Mouse (Mus musculus) kidney, adult 2 months (tissue): ENCODE data around the gene Uap1l1. TPM values are rescaled to one million over a fixed set of nuclear protein-coding genes. Genes with fewer than 3 reads are reported as not detected.
"Not testable (repeated sequence)": the region's sequence is repeated elsewhere in the genome, so short reads cannot be mapped to it uniquely, and the experiment has no call there.

Experiments
- DNase-seq: peaks from one replicate; pipeline ENCODE4 v3.0.0; 2021
- H3K27ac ChIP-seq: fragments of 200-500 bp; 2 replicates; pipeline ENCODE4 v1.5.1; 2012; ENCODE audit warnings: low read depth, low read length, control low read depth, inconsistent platforms; ENCODE audit not compliant: insufficient read depth
- H3K27me3 ChIP-seq: fragments of 200-500 bp; replicated peaks from 2 replicates; pipeline ENCODE4 v1.6.1; 2012; ENCODE audit warnings: mild to moderate bottlenecking, moderate library complexity, low read length, inconsistent platforms; ENCODE audit not compliant: control insufficient read depth, insufficient read depth
- H3K36me3 ChIP-seq: fragments of 200-500 bp; 2 replicates; pipeline ENCODE4 v1.6.1; 2012; ENCODE audit warnings: mild to moderate bottlenecking, moderate library complexity, low read length, inconsistent platforms; ENCODE audit not compliant: control insufficient read depth, insufficient read depth
- H3K4me1 ChIP-seq: fragments of 200-500 bp; 2 replicates; pipeline ENCODE4 v1.6.1; 2011; ENCODE audit warnings: low read length; ENCODE audit not compliant: control insufficient read depth, insufficient read depth
- H3K4me3 ChIP-seq: fragments of 200-500 bp; 2 replicates; pipeline ENCODE4 v1.5.1; 2011; ENCODE audit warnings: mild to moderate bottlenecking, low read depth, low read length, control low read depth; ENCODE audit not compliant: insufficient read depth
- CTCF ChIP-seq: fragments of 200-500 bp; conservative IDR thresholded peaks from 2 replicates; pipeline ENCODE4 v1.5.1; 2011; ENCODE audit warnings: low read depth, mild to moderate bottlenecking, control low read depth, low read length, moderate library complexity, mixed read lengths; ENCODE audit not compliant: insufficient read depth, insufficient read length
- POLR2A ChIP-seq: fragments of 200-500 bp; IDR thresholded peaks from one replicate; pipeline ENCODE4 v1.6.1; 2011; ENCODE audit warnings: low read depth, low read length, control low read depth
- WGBS: fragments of 180-500 bp; shearing (Covaris S2); methylation state at CpG from one replicate; pipeline ENCODE4 v1.1.7; 2018; 5-methylcytosine and 5-hydroxymethylcytosine counted together
- polyA plus RNA-seq: library from polyadenylated mRNA; depleted of rRNA; stranded (reverse); fragments of >200 nt; gene quantifications from 2 replicates; pipeline ENCODE4 v1.2.3, GENCODE M21; 2012; rRNA removed

The Uap1l1 gene
- 125 and 133 TPM in 2 replicates for polyA plus RNA-seq

DNA sequence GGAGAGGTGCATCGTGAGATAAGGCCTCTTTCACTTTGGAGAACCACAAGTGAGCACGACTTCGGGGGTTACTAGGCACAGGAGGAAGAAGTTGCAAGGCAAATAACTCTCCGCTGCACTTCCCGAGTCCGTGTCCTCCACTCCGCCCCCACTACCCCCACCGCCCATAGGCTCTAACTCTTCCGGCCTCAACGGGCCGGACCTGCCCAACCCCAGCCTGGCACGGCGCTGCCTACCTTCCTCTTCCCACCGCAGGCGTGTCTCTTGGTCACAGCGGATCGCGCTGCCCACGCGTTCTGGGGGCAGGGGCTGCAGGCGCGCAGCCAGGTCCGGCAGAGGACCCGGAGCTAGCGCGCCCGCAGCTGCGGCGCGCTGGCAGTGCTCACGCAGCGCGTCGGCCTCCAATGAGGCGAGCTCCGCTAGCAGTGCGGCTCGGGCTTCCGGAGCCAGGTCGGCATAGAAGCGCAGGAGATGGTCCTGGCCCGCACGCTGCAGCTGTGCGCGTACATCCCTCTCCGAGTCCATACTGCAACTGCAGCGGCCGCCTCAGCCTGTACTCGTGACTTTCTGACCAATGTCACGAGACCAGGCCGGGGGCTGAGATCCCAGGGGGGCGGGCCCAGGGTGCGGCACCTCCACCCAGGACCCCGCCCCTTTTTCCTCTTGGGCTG is at the start of gene Uap1l1:
Gene Uap1l1 (minus strand): TSS at position 592 of the 671 bp plus-strand sequence.
- Histone ChIP-seq H3K27me3 (no peaks in the 10 kb centered on the region), H3K4me1 (peaks cover 20% of the 10 kb centered on the region; the same call in 1 of the 2 replicates), H3K36me3 (no peaks in the 10 kb centered on the region), H3K27ac (peak within 1 kb of the TSS; percentile 58), H3K4me3 (peak within 1 kb of the TSS; percentile 84)
- under 1% methylated on average over 54 of the region's 54 CpGs for WGBS
- no peak for TF ChIP-seq CTCF
- peak; percentile 83 for TF ChIP-seq POLR2A
- DNase-seq, result peak; percentile 93

DNA sequence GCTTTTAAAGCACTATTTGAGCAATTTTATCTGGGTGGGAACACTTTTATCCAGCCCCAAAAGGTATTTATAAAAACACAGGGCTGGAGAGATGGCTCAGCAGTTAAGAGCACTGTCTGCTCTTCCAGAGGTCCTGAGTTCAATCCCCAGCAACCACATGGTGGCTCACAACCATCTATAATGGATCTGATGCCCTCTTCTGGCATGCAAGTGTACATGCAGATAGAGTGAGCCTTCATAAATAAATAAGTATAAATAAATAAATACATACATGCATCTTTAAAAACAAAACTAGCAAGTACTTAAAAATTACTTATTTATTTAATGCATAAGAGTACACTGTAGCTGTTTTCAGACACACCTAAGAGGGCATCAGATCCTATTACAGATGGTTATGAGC is 48.0 kb upstream of the Uap1l1 start:
- not testable (repeated sequence) for H3K36me3 ChIP-seq, DNase-seq

DNA sequence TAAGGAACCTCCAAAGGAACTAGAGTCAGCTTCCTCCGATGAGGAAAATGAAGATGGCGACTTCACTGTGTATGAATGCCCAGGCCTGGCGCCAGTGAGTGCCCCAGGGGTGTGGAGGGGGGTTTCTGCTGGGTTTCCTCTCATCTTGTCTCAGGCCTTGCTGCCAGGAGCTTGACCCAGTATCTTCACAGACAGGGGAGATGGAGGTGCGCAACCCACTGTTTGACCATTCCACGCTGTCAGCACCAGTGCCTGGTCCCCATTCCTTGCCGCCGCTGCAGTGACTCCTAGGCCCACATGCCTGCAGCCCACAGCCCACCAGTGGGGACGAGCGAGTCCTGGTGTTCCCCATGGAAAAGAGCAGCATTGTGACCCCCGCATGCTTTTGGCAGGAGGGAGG is 43.4 kb upstream of the Uap1l1 start:
- DNase-seq, result no peak
- 89% methylated on average over 10 of the region's 10 CpGs for WGBS
- Histone ChIP-seq H3K4me1 (no peaks in the 10 kb centered on the region), H3K27me3 (no peaks in the 10 kb centered on the region), H3K4me3 (no peak overlapping the region), H3K27ac (no peak overlapping the region), H3K36me3 (no peaks in the 10 kb centered on the region)
- TF ChIP-seq CTCF, result no peak

More for the DNA sequence above, 48.0 kb upstream of the Uap1l1 start:
- not testable (repeated sequence) for H3K27me3 ChIP-seq, H3K4me1 ChIP-seq, H3K27ac ChIP-seq, H3K4me3 ChIP-seq
- peak; percentile 15; the same call in 1 of the 2 replicates for TF ChIP-seq CTCF

DNA sequence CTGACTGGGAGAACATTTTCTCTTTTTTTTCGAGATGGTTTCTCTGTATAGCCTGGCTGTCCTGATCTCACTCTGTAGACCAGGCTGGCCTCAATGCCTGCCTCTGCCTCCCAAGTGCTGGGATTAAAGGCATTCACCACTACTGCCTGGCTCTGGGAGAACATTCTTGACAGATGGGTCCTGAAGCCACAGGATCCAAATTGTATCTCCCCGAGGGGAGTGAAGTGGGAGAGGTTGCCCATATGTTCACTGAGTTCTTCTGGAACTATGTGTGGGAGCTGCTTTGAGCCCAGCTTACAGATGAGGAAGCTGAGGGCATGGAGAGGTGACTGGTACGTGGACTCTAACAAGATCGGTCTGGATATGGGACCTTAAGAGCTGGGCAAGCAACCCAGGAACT is 38.5 kb upstream of the Uap1l1 start:
- TF ChIP-seq CTCF, result no peak
- TF ChIP-seq POLR2A, result no peak
- no peaks in the 10 kb centered on the region for H3K4me1 ChIP-seq
- no peak overlapping the region; the same call in 1 of the 2 replicates for H3K4me3 ChIP-seq
- no peak for DNase-seq
- no peak overlapping the region for H3K27ac ChIP-seq
- H3K36me3 ChIP-seq, result no peaks in the 10 kb centered on the region
- no peaks in the 10 kb centered on the region for H3K27me3 ChIP-seq
- WGBS, result 80% methylated on average over 4 of the region's 4 CpGs

DNA sequence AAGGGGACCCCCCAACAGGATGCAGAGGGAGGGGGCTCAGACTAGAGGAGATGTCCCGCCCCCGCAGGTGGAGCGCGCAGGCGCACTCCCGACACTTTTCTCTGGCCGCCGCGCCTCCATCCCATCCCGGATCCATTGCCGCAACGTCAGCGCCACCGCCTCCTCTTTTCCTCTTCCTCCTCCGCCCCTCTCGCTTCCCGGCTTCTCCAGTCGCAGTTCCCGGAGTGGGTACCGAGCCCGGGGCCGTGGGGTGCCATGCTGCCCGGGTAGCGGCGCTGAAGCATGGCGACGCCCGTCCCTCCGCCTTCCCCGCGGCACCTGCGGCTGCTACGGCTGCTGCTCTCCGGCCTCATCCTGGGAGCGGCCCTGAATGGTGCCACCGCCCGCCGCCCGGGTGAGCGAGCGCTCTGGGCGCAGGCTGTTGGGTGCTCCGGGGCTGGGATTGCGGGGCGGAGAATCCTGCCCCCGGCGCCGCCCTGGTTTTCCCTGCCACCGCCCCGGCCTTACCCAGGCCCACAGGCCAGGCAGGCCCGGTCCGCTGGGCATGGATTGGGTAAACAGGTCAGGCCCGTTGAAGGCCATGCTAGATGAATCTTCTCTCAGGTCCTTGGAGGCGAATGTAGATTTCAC is 37.6 kb upstream of the Uap1l1 start:
- Histone ChIP-seq H3K4me3 (peak overlapping the region; percentile 67), H3K4me1 (no peaks in the 10 kb centered on the region), H3K27ac (no peak overlapping the region), H3K27me3 (no peaks in the 10 kb centered on the region), H3K36me3 (no peaks in the 10 kb centered on the region)
- TF ChIP-seq POLR2A (no peak), CTCF (no peak)
- DNase-seq, result peak; percentile 82
- WGBS, result 1% methylated on average over 54 of the region's 54 CpGs

DNA sequence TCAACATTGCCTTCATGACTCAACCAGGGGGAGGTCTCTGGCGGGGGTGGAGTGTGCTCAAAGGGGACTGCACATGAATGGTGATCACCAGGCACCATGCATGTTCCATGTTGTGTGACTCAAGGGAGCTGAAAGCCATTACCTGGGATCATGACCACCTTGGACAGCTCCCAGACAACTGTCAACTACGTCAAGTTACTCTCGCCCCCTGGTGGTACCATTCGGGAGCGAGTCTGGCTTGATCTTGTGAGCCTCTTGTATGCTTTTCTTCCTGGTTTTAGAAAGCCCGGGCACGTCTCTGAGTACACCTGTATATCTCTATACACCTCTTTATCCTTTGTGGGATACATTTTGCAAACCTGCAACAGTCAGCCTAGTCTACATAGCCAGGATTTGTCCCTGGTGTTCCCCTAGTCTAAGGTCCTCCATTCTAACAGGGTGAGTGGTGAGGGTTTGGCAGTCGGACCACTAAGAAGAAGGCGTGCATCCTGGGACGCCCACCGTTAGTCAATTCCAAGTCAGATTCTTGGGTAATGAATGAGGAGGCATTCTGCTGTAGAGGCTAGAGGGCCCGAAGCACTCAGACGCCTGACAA is 37.0 kb upstream of the Uap1l1 start:
- TF ChIP-seq POLR2A (no peak), CTCF (peak; percentile 82)
- Histone ChIP-seq H3K36me3 (no peaks in the 10 kb centered on the region), H3K27ac (no peak overlapping the region), H3K4me1 (no peaks in the 10 kb centered on the region), H3K27me3 (no peaks in the 10 kb centered on the region), H3K4me3 (peak overlapping the region; percentile 67)
- peak; percentile 87 for DNase-seq
- 1% methylated on average over 13 of the region's 13 CpGs for WGBS

DNA sequence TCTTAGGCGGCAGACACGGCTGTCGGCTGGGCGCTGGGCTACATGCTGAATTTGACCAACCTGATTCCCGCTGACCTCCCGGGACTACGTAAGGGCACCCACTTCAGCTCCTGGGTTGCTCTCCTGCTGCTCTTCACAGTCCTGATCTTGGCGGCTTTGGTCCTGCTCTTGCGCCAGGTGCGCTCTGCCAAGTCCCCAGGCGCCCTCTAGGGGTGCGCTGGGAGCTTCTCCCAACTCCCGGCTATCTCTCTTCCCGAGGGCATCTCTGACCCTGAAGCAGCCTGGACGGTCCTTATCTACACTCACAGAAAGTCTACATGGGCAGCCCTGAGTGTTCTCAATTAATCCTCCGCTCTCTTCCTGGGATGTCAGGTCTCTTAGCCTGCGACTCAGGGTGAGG is 35.3 kb upstream of the Uap1l1 start:
- Histone ChIP-seq H3K4me3 (no peak overlapping the region), H3K4me1 (peaks cover 4% of the 10 kb centered on the region; the same call in 1 of the 2 replicates), H3K36me3 (no peaks in the 10 kb centered on the region), H3K27me3 (no peaks in the 10 kb centered on the region), H3K27ac (no peak overlapping the region)
- DNase-seq, result peak; percentile 78
- TF ChIP-seq POLR2A (no peak), CTCF (peak; percentile 70)
- 3% methylated on average over 17 of the region's 17 CpGs for WGBS
